Mouse (Mus musculus) activated CD4-positive, CD25-positive, alpha-beta regulatory T cell, adult 4 months (primary cell): ENCODE results near the gene Vhl. TPM values are rescaled to one million over a fixed set of nuclear protein-coding genes. Genes with fewer than 3 reads are reported as not detected.

ENCODE experiments used
- ATAC-seq: one replicate; pipeline ENCODE4 v1.8.0; 2017
- polyA plus RNA-seq, 2 experiments: library from polyadenylated mRNA; unstranded; fragments of 100-300 nt; shearing (Covaris generic); gene quantifications; one replicate each; pipeline ENCODE4 v1.2.1; 2017

Gene Vhl
- 10 to 100 TPM in 1 of 2 experiments, 1 to 10 TPM in 1; 7.1 to 14.5 TPM for polyA plus RNA-seq

GRCm38 (mm10) chr6:113623941-113624751 lies at the start of gene Vhl:
Vhl (plus strand) TSS chr6:113623959.
- peak; percentile 74 for ATAC-seq

GRCm38 (mm10) chr6:113576044-113576443 lies 47.7 kb upstream of the Vhl start:
- ATAC-seq: no peak

DNA sequence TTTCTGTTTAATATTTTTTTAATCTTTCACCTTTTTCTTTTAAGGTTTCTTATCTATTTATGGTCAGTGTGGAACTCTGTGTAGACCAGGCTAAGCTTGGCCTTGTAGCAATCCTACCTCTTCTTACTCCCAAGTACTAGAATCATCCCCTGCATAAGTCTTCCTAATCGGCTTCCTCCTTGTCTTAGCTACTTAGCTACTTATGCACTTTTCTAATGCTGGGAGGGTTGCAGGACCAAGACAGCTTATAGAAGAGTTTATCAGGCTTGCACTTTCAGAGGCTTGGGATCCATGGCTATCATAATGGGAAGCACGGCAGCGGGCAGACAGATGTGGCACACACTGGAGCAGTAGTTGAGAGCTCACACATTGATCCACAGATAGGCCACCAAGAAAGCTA lies 44.5 kb upstream of the Vhl start:
- ATAC-seq: no peak

- no peak for ATAC-seq
Measured at GRCm38 (mm10) chr6:113583023-113583422, 40.7 kb upstream of the Vhl start.

DNA sequence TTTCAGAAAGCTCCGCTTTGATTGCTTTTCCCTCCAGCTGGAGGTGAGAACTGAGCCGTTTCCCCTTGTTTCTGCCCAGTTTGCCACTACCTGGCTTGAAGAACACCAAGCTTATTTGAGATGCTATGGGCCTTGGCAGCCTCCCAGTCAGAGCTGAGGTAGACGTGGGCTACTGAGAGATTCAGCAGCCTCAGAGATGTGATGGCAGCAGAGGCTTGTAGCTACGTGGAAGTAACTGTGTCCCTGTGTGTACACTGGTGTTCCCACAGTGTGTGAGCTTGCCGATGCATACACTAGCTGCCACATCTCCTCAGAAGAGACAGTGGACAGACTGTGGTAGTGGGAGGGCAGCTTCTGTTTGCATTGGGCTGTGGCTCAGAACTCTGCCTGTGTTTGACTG lies 38.7 kb upstream of the Vhl start:
- no peak for ATAC-seq

DNA sequence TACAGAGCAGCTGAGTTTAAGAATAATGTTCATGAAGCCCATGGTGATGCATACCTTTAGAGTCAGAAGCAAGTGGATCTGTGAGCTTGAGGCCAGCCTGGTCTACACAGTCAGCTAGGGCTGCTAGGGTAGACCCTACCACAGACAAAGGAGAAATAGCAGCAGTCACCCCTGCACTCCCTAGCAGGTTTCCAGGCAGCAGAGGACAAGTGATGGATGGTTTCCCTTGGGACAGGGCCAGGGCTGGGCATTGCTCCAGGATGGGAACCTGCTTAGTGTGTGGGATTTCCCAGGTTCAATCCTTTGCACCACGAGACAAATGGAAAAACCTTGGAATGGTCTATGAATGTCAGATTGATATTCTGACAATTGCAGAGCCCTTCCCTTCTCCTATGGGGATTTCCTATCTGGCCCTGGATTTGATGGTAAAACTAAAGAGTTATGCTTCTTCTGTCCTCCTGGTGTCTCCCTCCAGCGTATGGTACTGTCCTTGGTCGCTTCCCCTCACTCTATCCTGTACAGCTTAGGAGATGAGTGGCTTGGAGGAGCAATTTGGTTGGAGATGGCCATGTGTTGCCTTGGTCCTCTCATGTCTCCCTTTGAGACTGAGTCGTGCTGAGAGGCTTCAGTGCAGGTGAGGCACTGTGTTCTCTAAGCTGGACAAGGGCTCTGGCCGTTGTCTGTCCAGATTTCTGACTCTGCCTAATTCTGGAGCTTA lies 37.1 kb upstream of the Vhl start:
- ATAC-seq: no peak

GRCm38 (mm10) chr6:113592637-113593036 lies 31.1 kb upstream of the Vhl start:
- no peak for ATAC-seq

- ATAC-seq: no peak
Measured at GRCm38 (mm10) chr6:113597945-113598344, 25.8 kb upstream of the Vhl start.

DNA sequence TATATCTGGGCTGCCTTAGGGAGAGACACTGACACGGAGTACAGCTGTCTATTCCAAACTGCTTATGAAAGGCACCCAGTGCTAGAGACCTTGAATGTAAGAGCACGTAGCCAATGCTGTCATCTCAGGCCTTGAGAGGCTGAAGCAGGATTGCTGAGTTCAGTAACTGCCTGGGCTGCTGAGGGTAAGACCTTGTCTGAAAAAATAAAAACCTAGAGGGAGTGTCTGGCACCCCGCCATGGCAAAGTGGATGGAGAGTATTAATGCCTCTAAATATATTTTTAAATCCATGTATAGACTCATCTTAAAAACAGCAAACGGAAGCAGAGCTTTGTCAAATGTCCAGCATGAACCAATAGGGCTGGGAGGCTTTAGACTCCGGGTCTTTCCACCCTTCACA lies 23.9 kb upstream of the Vhl start:
- ATAC-seq: no peak

DNA sequence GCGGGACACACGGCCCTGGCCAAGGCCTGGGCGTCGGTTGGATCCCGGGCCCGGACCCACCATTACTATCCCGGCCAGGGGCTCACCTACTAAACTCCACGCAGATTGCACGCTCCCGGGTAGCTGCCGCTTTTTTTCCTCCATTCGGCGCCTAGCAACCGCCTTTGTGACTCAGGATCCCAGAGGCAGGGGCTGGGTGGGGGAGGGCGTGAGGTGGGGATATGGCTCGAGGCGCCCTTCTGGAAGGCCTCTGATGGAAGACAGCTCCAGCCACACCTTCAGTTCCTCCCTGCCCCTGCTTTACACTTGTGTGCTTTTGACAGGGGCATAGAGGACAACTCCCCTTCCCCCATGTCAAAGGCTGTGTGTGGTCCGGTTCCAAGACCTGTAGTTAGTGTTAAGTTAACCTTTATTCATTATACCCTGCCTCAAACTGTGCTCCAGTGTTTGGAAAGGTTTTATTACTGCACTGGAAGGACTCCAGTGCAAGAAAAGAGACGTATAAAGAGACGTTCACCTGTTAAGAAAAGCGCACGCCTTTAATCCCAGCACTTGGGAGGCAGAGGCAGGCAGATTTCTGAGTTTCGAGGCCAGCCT lies 23.1 kb upstream of the Vhl start, which contains the start of gene Fancd2os:
Gene Fancd2os (minus strand): TSS at position 173 of the 597 bp plus-strand sequence.
- no peak for ATAC-seq

DNA sequence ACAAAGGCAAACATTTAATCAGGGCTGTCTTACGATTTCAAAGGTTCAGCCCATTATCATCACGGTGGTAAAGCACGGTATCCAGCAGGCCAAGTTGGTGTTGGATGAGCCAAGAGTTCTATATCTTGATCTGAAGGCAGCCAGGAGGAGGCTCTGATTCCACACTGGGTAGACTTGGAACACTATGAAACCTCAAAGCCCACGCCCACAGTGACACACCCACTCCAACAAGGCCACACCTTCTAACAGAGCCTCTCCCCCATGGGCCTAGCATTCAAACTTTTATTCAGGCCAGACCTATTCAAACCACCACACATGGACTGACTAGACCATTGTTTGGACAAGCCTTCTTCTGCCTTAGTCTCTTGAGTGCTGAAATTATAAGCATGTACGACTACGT lies 20.9 kb upstream of the Vhl start:
- ATAC-seq: no peak

DNA sequence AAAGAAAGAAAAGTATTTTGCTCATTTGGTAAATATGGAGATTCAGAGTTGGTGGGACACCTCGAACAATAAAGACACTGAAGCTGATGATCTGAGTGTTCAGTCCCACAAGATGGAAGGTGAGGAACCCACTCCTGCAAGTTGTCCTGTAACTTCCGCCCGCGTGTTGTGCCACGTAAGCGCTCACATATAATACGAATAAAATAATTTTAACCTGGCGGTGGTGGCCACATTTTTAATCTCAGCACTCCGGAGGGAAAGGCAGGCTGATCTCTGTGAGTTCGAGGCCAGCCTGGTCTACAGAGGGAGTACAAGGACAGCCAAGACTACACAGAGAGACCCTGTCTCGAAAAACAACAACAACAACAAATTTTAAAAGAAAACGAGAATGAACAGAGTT lies 19.8 kb upstream of the Vhl start:
- no peak for ATAC-seq

DNA sequence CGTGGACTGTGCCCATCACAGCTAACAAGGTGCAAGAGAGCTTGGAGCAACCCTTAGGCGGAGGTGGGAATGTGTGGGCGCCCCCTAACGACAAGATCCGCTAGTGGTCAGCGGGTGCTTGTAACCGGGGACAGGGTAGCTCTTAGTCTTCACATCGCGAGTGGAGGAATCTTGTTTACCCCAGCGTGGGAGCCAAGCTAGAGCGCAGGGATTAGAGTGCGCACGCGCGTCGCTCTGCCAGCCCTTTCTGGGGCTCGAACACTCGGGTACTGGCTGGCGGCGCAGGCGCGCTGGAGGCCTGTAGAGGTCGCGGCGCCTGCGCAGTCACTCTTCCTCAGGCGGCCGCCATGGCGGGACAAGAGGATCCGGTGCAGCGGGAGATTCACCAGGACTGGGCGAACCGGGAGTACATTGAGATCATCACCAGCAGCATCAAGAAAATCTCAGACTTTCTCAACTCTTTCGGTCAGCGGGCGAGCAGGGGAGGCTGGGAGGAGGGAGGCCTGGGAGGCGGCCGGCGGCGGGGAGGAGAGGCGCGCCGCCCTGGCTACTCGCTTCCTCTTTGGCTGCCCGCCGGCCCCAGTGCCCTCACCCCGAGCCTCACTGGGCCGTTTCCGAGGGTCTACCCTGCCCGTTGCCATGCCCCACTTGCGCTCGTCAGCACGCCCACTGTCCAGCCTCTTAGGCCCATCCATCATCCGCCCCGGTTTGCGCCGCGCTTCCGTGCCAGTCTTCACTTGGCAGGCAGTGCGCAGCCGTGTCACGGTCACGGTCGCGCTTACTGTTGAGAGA lies 19.1 kb upstream of the Vhl start, which contains the start of gene Brk1:
Gene Brk1 (plus strand): TSS at position 341 of the 792 bp plus-strand sequence.
- peak; percentile 74 for ATAC-seq

DNA sequence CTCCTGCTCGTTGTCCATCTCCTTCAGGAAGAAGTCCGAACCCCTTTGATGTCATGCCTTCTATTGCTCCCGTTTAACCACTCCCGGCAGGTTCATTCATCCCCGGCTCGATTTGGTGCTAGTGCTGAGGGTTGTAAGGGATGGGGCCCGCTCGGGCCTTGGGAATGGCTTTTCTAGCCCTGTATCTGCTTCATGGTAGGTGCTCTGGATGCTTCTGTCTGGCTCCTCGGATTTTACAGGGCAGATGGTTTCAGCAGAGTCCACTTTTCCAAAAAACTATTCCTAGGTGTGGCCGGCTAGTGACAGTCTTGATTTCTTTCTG lies 18.6 kb upstream of the Vhl start:
- no peak for ATAC-seq

GRCm38 (mm10) chr6:113608871-113609270 lies 14.9 kb upstream of the Vhl start:
- ATAC-seq: no peak

- no peak for ATAC-seq
Measured at GRCm38 (mm10) chr6:113609293-113609692, 14.5 kb upstream of the Vhl start.

DNA sequence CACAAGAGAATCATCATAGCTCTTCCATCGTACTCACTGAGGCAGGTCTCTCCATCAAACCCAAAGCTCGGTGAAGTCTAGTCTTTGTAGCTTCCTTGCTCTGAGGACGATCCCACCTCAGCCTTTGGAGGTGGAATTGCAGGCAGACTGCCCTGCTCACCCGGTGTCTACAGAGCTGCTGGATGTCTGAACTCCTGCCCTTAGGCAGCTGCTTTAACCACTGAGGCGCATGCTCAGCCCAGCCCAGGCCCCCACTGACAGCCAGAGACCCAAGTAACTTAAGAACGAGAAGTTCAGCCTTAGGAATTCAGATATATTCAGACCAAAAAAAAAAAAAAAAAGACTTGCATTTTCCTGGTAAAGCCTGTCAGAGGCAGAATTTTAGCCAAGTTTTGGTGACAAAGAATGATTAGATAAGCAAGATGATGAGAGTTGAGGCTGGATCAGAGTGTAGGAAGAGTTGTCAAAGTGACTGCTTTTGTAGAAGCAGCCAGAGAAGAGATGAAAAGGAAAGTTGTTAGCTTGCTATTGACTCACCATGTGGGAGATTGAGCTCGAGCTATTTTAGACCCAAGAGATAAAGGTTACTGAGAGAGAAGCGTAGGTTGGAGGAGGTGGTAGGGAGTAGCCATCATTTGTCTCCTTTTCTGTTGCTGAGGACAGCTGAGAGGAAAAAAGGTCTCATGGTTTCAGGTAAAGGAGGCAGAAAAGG lies 11.3 kb upstream of the Vhl start:
- ATAC-seq: no peak

DNA sequence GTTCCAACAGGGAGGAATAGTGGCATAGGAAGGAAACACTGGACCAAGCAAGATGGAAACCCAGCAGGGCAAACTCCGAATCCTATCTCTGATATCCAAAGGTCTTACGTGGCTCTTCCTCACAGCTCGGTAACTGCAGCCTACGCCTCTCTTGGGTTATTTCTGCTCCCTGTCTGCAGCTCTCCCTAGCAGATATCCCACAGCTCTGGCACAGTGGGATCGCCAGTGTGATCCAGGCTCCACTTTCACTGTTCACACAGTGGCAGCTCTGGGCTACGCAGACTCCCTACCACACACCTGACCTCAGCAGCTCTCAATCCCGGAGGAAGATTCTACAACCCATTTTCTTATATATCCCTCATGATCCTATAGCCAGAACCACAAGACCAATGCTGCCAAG lies 9.6 kb upstream of the Vhl start:
- no peak for ATAC-seq

DNA sequence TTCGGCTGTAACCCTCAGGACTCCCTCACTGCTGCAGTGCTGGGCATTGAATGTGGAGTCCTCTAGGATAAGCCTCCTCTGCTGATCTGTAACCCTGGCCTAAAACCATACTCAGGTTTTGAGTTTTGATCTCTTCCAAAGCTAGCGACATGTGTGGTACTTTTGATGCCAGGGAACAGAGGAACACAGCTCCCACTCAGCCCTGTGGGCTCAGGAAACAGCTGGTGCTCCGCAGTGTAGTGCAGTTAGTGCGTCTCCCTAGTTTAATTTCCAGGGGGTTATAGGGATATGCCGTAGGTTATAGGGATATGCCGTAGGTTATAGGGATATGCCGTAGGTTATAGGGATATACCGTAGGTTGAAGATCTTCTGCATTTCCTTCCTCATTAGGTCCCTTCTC lies 8.8 kb upstream of the Vhl start:
- no peak for ATAC-seq

GRCm38 (mm10) chr6:113615489-113615888 lies 8.3 kb upstream of the Vhl start:
- ATAC-seq: no peak

DNA sequence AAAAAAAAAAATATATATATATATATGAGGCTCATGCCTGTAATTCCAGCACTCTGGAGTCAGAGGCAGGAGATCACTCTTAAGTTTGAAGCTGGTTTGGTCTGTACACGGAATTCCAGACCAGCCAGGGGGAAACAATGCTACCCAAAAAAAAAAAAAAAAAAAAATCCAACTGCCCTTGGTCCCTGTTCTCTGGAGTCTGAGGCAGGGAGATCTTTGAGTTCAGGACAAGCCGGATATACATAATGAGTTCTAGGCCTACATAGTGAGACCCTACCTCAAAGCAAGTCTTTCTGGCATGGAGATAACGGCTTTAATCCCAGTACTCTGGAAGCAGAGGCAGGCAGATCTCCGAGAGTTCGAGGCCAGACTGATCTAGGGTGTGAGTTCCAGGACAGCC lies 373 bp upstream of the Vhl start:
- no peak for ATAC-seq
